Mouse (Mus musculus): ENCODE measurements around the gene Ntm. TPM values are rescaled to one million over a fixed set of nuclear protein-coding genes. Genes with fewer than 3 reads are reported as not detected.

Gene Ntm
- polyA plus RNA-seq, 1 experiment: 5.4 TPM

DNA sequence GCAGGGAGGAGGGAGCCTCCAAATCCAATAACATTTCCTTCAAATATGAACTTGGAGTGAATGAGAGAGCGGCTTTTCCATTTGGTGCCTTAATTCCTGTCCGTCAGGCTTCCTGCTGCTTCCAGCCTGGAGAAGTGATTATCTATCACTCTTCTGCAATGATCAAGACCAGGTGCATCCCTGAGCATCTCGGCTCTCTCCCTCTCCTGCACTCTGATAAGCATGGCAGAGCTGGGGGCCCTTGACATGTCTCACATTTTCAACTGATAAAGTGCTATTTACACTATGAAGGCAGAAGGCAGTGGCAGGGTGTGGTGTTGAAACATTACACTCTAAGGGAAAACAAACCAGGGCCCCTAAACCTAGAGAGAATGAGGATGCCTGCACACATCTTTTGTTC lies 695.3 kb downstream of the Ntm start:
- H3K36me3 ChIP-seq (ENCODE audit: control insufficient read depth, insufficient read depth, low read length): no peaks in the 10 kb centered on the region
- H3K27ac ChIP-seq (ENCODE audit: control insufficient read depth, insufficient read depth, low read depth, low read length): no peak overlapping the region
- H3K4me3 ChIP-seq (ENCODE audit: control insufficient read depth, low read depth, low read length): no peak overlapping the region
- no peaks in the 10 kb centered on the region for H3K27me3 ChIP-seq (ENCODE audit: control insufficient read depth, insufficient read depth, low read length)
- TF ChIP-seq POLR2A (IDR thresholded peaks at IDR 0.05; ENCODE audit: control insufficient read depth, low read depth, low read length) (no peak), CTCF (IDR thresholded peaks at IDR 0.05; ENCODE audit: control insufficient read depth, insufficient read depth, insufficient replicate concordance, low read depth, low read length) (no peak)
- no peaks in the 10 kb centered on the region for H3K4me1 ChIP-seq (ENCODE audit: control insufficient read depth, insufficient read depth, low read length)

DNA sequence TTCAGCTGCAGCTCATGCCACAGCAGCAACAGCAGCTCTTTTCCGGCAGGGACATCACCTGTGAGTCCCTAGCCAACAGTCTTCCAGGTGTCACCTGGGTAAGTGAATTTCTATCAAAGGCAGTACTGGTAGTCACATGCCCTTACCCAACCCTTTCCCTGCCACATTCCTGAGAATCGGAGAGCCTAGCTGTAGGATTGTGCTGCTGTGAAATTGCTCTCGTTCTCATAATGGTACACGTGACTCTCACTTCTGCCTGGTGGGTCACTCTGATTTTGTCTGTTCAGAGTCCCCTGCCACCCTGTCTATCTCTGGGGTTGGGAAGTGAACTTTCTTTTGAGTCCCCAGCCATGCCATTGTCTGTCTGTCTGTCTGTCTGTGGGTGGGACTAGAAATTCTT lies 697.8 kb downstream of the Ntm start:
- TF ChIP-seq CTCF (IDR thresholded peaks at IDR 0.05; ENCODE audit: control insufficient read depth, insufficient read depth, insufficient replicate concordance, low read depth, low read length) (no peak), POLR2A (IDR thresholded peaks at IDR 0.05; ENCODE audit: control insufficient read depth, low read depth, low read length) (no peak)
- Histone ChIP-seq H3K4me3 (ENCODE audit: control insufficient read depth, low read depth, low read length) (no peak overlapping the region), H3K27ac (ENCODE audit: control insufficient read depth, insufficient read depth, low read depth, low read length) (no peak overlapping the region), H3K27me3 (ENCODE audit: control insufficient read depth, insufficient read depth, low read length) (no peaks in the 10 kb centered on the region), H3K36me3 (ENCODE audit: control insufficient read depth, insufficient read depth, low read length) (no peaks in the 10 kb centered on the region), H3K4me1 (ENCODE audit: control insufficient read depth, insufficient read depth, low read length) (no peaks in the 10 kb centered on the region)

DNA sequence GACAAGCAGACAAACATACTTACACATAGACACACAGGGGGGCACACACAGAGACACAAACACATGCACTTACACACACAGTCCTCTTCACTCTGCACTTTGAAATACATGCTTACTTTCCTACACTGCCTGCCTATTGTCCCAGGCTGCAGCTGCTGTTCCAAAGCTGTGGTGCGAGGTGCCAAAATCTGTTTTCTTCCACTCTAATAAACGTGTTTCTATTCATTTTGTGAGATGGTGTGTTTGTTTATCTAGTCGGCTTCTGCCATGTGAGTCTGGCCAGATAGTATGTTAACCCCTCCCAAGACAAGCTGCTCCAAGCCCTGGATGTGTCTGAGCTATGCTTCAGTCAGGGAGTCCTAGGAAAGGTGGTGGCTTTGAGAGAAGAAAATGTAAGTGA lies 700.1 kb downstream of the Ntm start:
- Histone ChIP-seq H3K27me3 (ENCODE audit: control insufficient read depth, insufficient read depth, low read length) (no peaks in the 10 kb centered on the region), H3K4me3 (ENCODE audit: control insufficient read depth, low read depth, low read length) (no peak overlapping the region), H3K36me3 (ENCODE audit: control insufficient read depth, insufficient read depth, low read length) (no peaks in the 10 kb centered on the region), H3K27ac (ENCODE audit: control insufficient read depth, insufficient read depth, low read depth, low read length) (no peak overlapping the region), H3K4me1 (ENCODE audit: control insufficient read depth, insufficient read depth, low read length) (no peaks in the 10 kb centered on the region)
- TF ChIP-seq CTCF (IDR thresholded peaks at IDR 0.05; ENCODE audit: control insufficient read depth, insufficient read depth, insufficient replicate concordance, low read depth, low read length) (no peak), POLR2A (IDR thresholded peaks at IDR 0.05; ENCODE audit: control insufficient read depth, low read depth, low read length) (no peak)

DNA sequence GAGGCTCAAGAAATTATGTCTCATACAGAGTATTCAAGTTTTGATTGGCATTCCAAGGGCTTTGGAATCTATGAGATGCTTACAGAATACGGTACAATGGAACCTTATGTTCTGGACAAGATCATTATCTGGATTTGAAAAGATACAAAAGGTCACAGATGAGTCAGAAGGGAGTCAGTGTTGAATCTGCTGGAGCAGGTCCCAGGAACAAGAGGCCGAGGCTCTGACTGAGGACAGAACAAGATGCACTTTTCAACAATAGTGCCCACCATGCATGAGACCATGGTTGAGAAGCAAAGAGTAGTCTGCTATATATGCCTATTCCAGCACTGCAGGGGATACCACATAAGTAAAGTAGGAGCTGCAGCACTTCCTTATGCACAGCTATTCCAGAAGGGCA lies 710.1 kb downstream of the Ntm start:
- no peak overlapping the region for H3K4me3 ChIP-seq (ENCODE audit: control insufficient read depth, low read depth, low read length)
- H3K36me3 ChIP-seq (ENCODE audit: control insufficient read depth, insufficient read depth, low read length): no peaks in the 10 kb centered on the region
- H3K27ac ChIP-seq (ENCODE audit: control insufficient read depth, insufficient read depth, low read depth, low read length): no peak overlapping the region
- no peaks in the 10 kb centered on the region for H3K4me1 ChIP-seq (ENCODE audit: control insufficient read depth, insufficient read depth, low read length)
- H3K27me3 ChIP-seq (ENCODE audit: control insufficient read depth, insufficient read depth, low read length): no peaks in the 10 kb centered on the region
- no peak for TF ChIP-seq POLR2A (IDR thresholded peaks at IDR 0.05; ENCODE audit: control insufficient read depth, low read depth, low read length)
- TF ChIP-seq CTCF (IDR thresholded peaks at IDR 0.05; ENCODE audit: control insufficient read depth, insufficient read depth, insufficient replicate concordance, low read depth, low read length): no peak

DNA sequence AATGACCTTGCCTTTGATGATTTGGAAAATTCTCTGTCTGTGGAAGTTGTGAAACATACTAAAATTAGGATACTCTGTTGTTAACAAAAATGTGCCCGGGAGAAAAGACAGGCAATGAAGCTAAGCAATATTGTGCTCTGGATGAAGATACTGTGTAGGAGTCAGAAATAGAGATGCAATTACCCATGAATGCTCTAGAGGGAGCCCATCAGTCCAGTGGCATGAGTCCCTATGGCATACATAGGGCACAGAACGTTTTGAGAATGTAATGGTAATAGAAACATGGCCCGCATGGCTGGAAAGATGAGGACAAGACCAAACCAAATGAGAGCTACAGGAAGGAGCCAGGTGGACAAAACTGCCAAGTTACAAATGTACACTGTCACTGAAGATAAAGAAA lies 712.1 kb downstream of the Ntm start:
- Histone ChIP-seq H3K4me1 (ENCODE audit: control insufficient read depth, insufficient read depth, low read length) (no peaks in the 10 kb centered on the region), H3K4me3 (ENCODE audit: control insufficient read depth, low read depth, low read length) (no peak overlapping the region), H3K27me3 (ENCODE audit: control insufficient read depth, insufficient read depth, low read length) (no peaks in the 10 kb centered on the region), H3K27ac (ENCODE audit: control insufficient read depth, insufficient read depth, low read depth, low read length) (no peak overlapping the region), H3K36me3 (ENCODE audit: control insufficient read depth, insufficient read depth, low read length) (no peaks in the 10 kb centered on the region)
- no peak for TF ChIP-seq POLR2A (IDR thresholded peaks at IDR 0.05; ENCODE audit: control insufficient read depth, low read depth, low read length)
- no peak for TF ChIP-seq CTCF (IDR thresholded peaks at IDR 0.05; ENCODE audit: control insufficient read depth, insufficient read depth, insufficient replicate concordance, low read depth, low read length)

DNA sequence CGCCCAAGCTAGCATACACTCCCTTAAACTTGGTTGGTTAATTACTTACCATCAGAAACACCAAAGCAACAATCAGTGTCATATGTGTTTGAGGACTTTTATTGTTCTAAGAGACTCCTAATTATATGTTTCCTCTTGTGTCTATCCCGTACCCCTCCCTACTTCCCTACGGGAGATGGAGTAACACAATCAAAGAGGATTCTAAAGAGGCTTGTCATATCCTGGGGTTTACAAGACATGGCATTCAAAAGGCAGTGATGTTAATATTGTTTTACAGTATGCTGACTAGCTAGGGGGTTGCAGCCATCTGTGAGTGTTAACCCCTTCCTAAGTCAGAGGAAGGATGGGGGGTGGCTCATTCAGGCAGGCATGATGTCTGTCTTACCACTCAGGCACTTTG lies 715.1 kb downstream of the Ntm start:
- Histone ChIP-seq H3K4me1 (ENCODE audit: control insufficient read depth, insufficient read depth, low read length) (no peaks in the 10 kb centered on the region), H3K27me3 (ENCODE audit: control insufficient read depth, insufficient read depth, low read length) (no peaks in the 10 kb centered on the region), H3K27ac (ENCODE audit: control insufficient read depth, insufficient read depth, low read depth, low read length) (no peak overlapping the region), H3K36me3 (ENCODE audit: control insufficient read depth, insufficient read depth, low read length) (no peaks in the 10 kb centered on the region), H3K4me3 (ENCODE audit: control insufficient read depth, low read depth, low read length) (no peak overlapping the region)
- TF ChIP-seq CTCF (IDR thresholded peaks at IDR 0.05; ENCODE audit: control insufficient read depth, insufficient read depth, insufficient replicate concordance, low read depth, low read length) (no peak), POLR2A (IDR thresholded peaks at IDR 0.05; ENCODE audit: control insufficient read depth, low read depth, low read length) (no peak)

DNA sequence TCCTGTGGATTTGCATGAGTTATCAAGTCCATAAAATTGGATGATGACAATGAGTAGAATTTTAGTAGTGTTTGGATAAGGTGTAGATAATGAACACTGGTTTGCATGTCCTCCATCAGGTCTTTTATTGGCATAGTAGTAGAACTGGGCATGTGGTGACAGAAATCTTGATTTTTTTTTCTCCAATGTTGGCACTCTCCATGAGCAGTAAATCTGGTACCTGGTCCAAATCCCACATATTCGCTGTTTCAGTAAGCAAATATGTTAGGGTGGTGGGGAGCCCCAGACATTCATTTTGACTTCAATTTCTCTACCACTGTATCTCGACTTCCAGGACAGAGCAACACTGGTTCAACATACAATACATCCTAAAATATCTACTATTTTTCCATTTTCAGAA lies 718.9 kb downstream of the Ntm start:
- no peaks in the 10 kb centered on the region for H3K4me1 ChIP-seq (ENCODE audit: control insufficient read depth, insufficient read depth, low read length)
- no peaks in the 10 kb centered on the region for H3K36me3 ChIP-seq (ENCODE audit: control insufficient read depth, insufficient read depth, low read length)
- no peak overlapping the region for H3K4me3 ChIP-seq (ENCODE audit: control insufficient read depth, low read depth, low read length)
- H3K27ac ChIP-seq (ENCODE audit: control insufficient read depth, insufficient read depth, low read depth, low read length): no peak overlapping the region
- no peaks in the 10 kb centered on the region for H3K27me3 ChIP-seq (ENCODE audit: control insufficient read depth, insufficient read depth, low read length)
- TF ChIP-seq POLR2A (IDR thresholded peaks at IDR 0.05; ENCODE audit: control insufficient read depth, low read depth, low read length) (no peak), CTCF (IDR thresholded peaks at IDR 0.05; ENCODE audit: control insufficient read depth, insufficient read depth, insufficient replicate concordance, low read depth, low read length) (no peak)
